Mouse (Mus musculus): ENCODE results near the gene Il21r.

DNA sequence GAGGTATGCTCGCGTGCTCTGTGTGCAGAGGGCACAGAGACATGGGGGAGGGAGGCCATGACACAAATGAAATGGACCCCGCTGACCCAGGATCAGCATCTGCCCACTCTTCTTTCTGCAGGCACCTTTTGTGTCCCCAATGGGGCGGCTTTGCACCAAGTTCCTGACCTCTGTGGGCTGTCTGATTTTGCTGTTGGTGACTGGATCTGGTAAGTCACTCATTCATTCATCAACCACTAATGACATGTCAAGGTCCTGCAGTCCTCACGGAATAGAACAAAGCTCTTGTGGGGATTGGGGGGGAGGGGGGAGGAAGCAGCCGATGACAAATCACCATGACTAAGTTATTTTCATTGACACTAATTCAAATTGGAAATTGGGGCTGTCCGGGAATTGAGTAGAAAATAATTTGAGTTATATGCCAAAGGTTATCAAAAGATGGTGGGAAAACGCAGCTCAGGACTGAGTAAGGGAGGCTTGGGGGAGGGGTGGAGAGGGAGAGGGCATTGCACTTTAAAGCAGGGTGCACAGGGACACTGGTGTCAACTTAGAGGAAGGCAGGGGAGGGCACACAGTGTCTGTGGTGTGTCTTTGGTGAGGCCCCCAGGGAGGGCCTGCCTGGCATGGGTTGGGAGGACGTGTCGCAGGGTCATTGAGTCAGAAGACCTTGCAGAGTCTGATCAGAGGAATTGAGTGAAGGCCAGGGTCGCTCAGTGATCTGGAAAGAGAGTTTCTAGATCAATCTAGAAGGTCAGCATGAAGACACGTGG lies 37.5 kb upstream of the Il21r start:
- TF ChIP-seq CTCF (IDR thresholded peaks at IDR 0.05; ENCODE audit: control insufficient read depth, insufficient read depth, low read length), result no peak
- TF ChIP-seq POLR2A (IDR thresholded peaks at IDR 0.05; ENCODE audit: borderline replicate concordance, control insufficient read depth, low read depth, low read length), result no peak

Measured in bone marrow, adult 2 months (tissue).